Mouse (Mus musculus) liver, embryonic 16.5 days (tissue): Measurements from ENCODE around the gene Grik4. TPM values are rescaled to one million over a fixed set of nuclear protein-coding genes. Genes with fewer than 3 reads are reported as not detected.

Source experiments
- ATAC-seq: fragments of 200-750 bp; cut with Nextera tagmentation; 2 replicates; pipeline ENCODE4 v1.8.0; 2017; ENCODE audit warnings: low read depth, mild to moderate bottlenecking, moderate number of reproducible peaks, moderate library complexity
- H3K27ac ChIP-seq: fragments of 300-500 bp; sonication (generic); 2 replicates; pipeline ENCODE4 v1.5.1; 2014; ENCODE audit warnings: mild to moderate bottlenecking, low read length
- H3K27me3 ChIP-seq: fragments of 300-500 bp; sonication (generic); 2 replicates; pipeline ENCODE4 v1.6.1; 2014; ENCODE audit warnings: low read depth, low read length, mixed read lengths; ENCODE audit not compliant: control insufficient read depth, insufficient read depth
- H3K36me3 ChIP-seq: fragments of 300-500 bp; sonication (generic); 2 replicates; pipeline ENCODE4 v1.6.1; 2014; ENCODE audit warnings: mild to moderate bottlenecking; ENCODE audit not compliant: control insufficient read depth, insufficient read depth
- H3K4me1 ChIP-seq: fragments of 300-500 bp; sonication (generic); 2 replicates; pipeline ENCODE4 v1.6.1; 2014; ENCODE audit warnings: low read depth, low read length, mixed read lengths; ENCODE audit not compliant: control insufficient read depth
- H3K4me2 ChIP-seq: fragments of 300-500 bp; sonication (generic); 2 replicates; pipeline ENCODE4 v1.6.1; 2014; ENCODE audit warnings: low read depth, low read length, mixed read lengths
- H3K4me3 ChIP-seq: fragments of 300-500 bp; sonication (generic); 2 replicates; pipeline ENCODE4 v1.5.1; 2014; ENCODE audit warnings: low read depth, mild to moderate bottlenecking, low read length
- H3K9ac ChIP-seq: fragments of 300-500 bp; sonication (generic); 2 replicates; pipeline ENCODE4 v1.6.1; 2014; ENCODE audit warnings: low read depth, low read length
- H3K9me3 ChIP-seq: fragments of 300-500 bp; sonication (generic); replicated peaks from 2 replicates; pipeline ENCODE4 v1.6.1; 2016; ENCODE audit warnings: low read length; ENCODE audit not compliant: control insufficient read depth
- WGBS: fragments of 180-500 bp; shearing (Covaris S2); extraction: QIAGEN DNeasy Blood & Tissue Kit; methylation state at CpG from one replicate; pipeline ENCODE4 v1.1.7; 2014; ENCODE audit not compliant: insufficient replicate concordance; 5-methylcytosine and 5-hydroxymethylcytosine counted together
- polyA plus RNA-seq: library from polyadenylated mRNA; unstranded; fragments of >200 nt; fragmentation: Nextera tagmentation; extraction: Ambion mirVana; gene quantifications from 2 replicates; pipeline ENCODE4 v1.2.1, GENCODE M21; 2015

Grik4 gene
- polyA plus RNA-seq, 1 experiment from 2014 or later = 0.24 TPM

DNA sequence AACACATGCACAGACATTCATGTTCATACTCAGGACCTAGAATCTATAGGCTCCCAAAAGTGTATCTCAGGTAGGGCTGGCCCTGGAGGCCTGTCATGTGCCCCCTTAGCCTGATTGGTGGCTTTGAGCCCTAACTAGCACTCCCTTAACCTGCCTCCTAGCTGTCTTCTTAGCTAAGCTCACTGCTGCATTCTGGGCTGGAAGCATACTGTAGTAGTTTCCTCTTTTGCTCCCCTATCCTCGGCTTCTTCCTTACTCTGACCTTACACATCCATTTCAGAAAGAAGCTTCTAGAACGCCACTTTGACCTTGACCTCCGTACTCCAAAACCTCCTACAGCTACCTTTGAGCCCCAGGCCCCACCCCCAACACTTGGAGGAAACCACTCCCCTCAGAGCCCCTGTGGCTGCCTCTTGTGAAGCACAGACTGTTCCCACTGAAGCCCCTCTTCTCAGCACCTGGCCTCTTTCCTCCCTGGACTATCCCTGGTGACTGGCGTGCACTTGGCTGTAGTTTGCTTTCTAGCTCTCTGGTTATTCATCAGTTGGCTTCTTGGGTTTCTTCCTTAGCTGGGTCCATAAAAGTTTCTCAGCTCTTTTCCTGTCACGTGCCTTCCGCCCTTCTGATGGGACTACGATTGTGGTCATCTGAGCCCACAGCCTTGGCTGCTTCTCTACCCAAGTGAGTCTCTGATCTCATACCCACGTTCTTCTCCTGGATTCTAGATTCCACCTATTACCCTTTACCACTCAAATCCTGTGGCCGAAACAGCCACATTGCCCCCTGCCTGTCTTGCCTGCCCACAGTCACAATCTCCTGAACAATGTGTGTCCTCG is 84.1 kb downstream of the Grik4 start:
- Histone ChIP-seq H3K27me3 (no peaks in the 10 kb centered on the region), H3K9me3 (no peaks in the 10 kb centered on the region), H3K4me2 (no peak overlapping the region), H3K9ac (no peak overlapping the region), H3K4me3 (no peak overlapping the region), H3K27ac (no peak overlapping the region), H3K4me1 (no peaks in the 10 kb centered on the region; the same call in 1 of the 2 replicates), H3K36me3 (no peaks in the 10 kb centered on the region)
- 39% methylated on average over 10 of the region's 10 CpGs for whole genome bisulfite sequencing
- ATAC-seq = no peak

DNA sequence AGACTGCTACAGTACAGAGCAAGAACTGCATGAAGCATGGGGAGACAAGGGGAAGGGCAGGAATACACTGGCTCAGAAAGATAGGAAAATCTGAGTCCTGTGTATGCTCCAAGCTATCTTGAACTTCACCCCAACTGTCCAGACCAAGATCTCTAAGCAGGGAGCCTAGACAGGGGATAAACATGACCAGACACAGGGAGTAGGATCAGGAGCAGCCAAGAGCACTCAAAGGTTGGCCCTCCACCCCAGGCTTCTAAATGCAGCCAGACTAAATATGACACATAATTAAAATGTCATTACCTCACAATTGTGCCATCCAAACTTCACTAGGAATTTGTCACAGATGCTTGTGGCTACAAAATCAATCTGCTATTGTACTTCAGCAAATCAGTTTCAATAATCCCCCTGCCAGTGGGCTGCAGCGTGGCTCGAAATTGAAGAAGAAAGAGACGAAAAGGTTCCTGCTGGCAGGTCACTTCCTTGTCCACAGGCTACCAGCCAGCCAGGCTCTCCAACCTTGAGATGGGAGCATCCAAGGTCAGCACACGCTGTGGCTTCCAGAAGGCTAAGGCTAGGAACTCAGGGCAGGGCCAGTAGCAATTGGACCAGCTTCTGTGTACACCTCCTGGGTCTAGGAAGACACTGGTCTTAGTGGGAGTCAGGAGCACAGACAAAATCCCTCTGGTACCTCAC is 85.1 kb downstream of the Grik4 start:
- no peak for ATAC-seq

DNA sequence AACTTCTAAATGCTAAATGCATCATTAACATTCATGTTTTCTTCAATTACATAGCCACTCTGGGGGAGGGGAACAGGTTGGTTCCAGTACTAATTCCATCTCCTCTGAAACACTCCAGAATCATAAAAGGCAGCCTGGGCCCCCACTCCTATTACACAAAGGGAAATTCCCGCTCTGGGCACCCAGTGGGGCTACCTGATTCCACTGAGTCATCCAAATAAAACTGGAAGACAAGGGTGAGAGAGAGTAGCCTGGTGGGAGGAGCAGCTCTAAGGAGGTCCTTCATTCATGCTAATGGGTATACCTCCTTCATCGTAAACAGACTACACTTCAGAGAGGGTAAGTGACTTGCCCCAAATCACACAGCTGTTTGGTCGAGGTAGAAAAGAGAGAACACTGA is 85.7 kb downstream of the Grik4 start:
- H3K27me3 ChIP-seq = no peaks in the 10 kb centered on the region
- no peak overlapping the region for H3K27ac ChIP-seq
- no peak overlapping the region for H3K9ac ChIP-seq
- no peak overlapping the region for H3K4me3 ChIP-seq
- no peak overlapping the region for H3K4me2 ChIP-seq
- WGBS = 37% methylated on average over 3 of the region's 3 CpGs
- ATAC-seq = no peak
- no peaks in the 10 kb centered on the region for H3K36me3 ChIP-seq
- no peaks in the 10 kb centered on the region for H3K4me1 ChIP-seq
- H3K9me3 ChIP-seq = no peaks in the 10 kb centered on the region

More for the DNA sequence above, 85.1 kb downstream of the Grik4 start:
- no peaks in the 10 kb centered on the region for H3K27me3 ChIP-seq
- H3K9me3 ChIP-seq = no peaks in the 10 kb centered on the region
- H3K36me3 ChIP-seq = no peaks in the 10 kb centered on the region
- no peak overlapping the region for H3K27ac ChIP-seq
- no peak overlapping the region for H3K4me3 ChIP-seq
- H3K4me2 ChIP-seq = no peak overlapping the region
- WGBS = 48% methylated on average over 4 of the region's 4 CpGs
- no peaks in the 10 kb centered on the region for H3K4me1 ChIP-seq
- H3K9ac ChIP-seq = no peak overlapping the region

DNA sequence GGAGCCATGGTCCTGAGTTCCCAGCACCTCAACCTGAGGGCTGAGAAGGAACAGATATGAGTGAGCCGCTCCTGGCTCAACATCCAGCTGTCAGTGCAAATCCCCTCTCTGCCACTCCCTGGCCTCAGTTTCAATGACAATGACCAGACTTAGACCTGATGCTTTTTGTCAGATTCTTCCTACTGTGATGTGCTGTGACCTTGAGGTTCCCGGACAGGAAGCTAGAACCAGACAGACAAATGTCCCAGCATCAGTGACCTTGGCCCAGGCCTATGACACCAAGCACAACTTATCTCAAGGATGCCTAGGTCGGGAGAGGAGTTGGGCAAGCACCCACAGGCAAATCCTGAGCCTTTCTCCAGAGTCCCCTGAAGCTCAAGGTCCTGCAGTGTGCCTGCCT is 86.5 kb downstream of the Grik4 start:
- no peak overlapping the region for H3K9ac ChIP-seq
- no peak overlapping the region for H3K4me2 ChIP-seq
- no peak for ATAC-seq
- WGBS = 52% methylated on average over 3 of the region's 3 CpGs
- H3K4me3 ChIP-seq = no peak overlapping the region
- no peaks in the 10 kb centered on the region for H3K9me3 ChIP-seq
- H3K36me3 ChIP-seq = no peaks in the 10 kb centered on the region
- no peaks in the 10 kb centered on the region for H3K4me1 ChIP-seq
- no peak overlapping the region for H3K27ac ChIP-seq
- no peaks in the 10 kb centered on the region for H3K27me3 ChIP-seq

DNA sequence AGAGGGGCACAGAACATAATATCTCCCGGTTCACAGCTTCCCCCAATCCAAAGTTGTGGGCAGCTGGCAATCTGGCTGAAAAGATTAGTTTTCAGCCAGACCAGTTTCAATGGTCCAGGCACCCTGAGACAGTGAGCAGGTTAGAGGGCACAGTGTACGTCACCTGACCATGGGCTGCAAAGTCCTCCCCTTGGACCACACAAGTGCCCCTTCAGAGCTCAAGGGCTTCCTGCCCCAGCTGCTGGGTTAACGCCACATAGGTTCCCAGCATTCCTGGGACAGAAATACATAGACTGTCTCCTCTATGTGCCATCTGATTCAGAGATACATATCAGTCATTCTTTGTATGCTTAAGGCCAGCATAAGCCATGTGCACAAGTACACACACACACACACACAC is 91.2 kb downstream of the Grik4 start:
- Histone ChIP-seq H3K4me2 (no peak overlapping the region), H3K27me3 (no peaks in the 10 kb centered on the region), H3K9me3 (no peaks in the 10 kb centered on the region), H3K4me3 (no peak overlapping the region), H3K9ac (no peak overlapping the region), H3K27ac (no peak overlapping the region), H3K36me3 (no peaks in the 10 kb centered on the region), H3K4me1 (no peaks in the 10 kb centered on the region)
- 53% methylated on average over 3 of the region's 3 CpGs for WGBS
- ATAC-seq = no peak

DNA sequence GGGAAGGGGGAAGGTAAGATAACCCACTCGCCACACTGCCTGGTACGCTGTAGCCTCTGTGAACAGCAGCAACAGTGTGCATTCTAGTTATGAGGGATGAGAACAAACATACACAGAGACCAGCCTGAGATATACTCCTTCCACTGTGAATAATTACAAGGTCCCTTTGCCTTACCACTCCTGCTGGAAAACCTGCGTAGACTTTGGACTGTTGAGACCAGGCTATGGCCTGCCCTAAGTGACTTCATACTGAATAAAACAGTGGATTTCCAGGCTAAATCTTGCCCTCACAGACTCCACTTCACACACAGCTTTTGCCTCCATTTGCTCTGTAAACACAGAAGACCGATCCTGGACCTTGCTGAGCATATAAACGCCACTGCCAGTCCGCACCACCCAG is 94.2 kb downstream of the Grik4 start:
- no peaks in the 10 kb centered on the region for H3K9me3 ChIP-seq
- ATAC-seq = no peak
- H3K4me3 ChIP-seq = no peak overlapping the region
- no peaks in the 10 kb centered on the region for H3K36me3 ChIP-seq
- H3K4me2 ChIP-seq = no peak overlapping the region
- no peak overlapping the region for H3K9ac ChIP-seq
- 69% methylated on average over 6 of the region's 6 CpGs for WGBS
- no peaks in the 10 kb centered on the region for H3K27me3 ChIP-seq
- H3K4me1 ChIP-seq = no peaks in the 10 kb centered on the region
- no peak overlapping the region for H3K27ac ChIP-seq

DNA sequence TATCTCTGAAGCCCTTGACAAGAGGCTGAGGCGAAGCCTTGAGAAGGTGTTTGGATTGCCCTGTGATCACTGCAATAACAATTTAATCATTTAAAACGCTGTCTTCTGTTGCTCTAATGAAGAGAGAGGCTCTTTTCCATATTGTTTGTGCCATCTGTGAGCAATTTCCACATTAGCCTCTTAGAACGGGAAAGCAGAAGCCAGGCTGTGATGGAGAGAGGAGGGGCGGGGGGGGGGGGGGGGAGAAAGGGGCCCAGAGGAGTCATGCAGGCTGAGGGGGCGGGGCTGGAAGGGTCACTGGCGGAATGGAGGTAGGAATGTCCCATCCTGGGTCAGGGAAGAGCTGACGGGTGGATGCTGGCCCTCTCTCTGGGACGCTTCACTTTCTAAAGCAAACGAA is 96.2 kb downstream of the Grik4 start:
- no peaks in the 10 kb centered on the region for H3K9me3 ChIP-seq
- H3K27me3 ChIP-seq = no peaks in the 10 kb centered on the region
- no peak overlapping the region for H3K27ac ChIP-seq
- WGBS = 38% methylated on average over 8 of the region's 9 CpGs
- H3K4me3 ChIP-seq = no peak overlapping the region
- H3K36me3 ChIP-seq = no peaks in the 10 kb centered on the region
- no peak for ATAC-seq
- H3K4me2 ChIP-seq = no peak overlapping the region
- no peaks in the 10 kb centered on the region for H3K4me1 ChIP-seq
- no peak overlapping the region for H3K9ac ChIP-seq

DNA sequence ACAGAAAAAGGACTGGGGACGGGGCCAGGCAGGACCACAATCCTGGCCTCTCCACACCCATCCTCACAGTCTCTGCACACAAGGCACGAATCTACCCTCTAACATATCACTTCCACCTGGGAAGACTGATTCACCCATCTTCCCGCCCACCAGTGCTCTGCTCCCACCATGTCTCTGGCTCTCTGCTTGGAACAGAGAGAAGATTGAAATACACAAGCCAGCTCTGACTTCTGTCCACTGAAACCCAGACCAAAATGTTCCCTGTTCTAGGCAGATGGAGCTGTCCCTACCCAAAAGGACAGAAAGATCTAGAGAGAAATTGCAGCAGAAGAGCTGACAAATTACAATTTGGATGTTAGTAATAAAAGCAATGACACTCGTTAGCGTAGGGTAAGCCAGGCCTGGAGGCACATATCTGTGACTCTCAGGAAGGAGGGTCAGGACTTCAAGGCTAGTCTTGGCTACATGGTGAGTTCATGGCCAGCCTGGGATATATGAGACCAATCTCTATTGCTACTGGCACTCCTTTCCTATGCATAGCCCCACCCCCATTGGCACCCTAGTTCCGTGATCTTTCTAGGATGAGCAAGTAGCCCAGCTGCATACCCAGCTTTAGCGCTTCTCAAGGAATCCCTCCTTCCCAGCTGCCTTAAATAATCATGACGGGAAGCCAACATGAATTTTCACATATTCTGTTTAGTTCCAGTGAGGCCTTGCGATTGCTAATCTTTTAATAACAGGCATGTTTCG is 97.4 kb downstream of the Grik4 start:
- no peaks in the 10 kb centered on the region for H3K9me3 ChIP-seq
- 63% methylated on average over 10 of the region's 10 CpGs for WGBS
- no peak overlapping the region for H3K27ac ChIP-seq
- no peak overlapping the region for H3K4me3 ChIP-seq
- H3K4me2 ChIP-seq = no peak overlapping the region
- ATAC-seq = no peak
- no peaks in the 10 kb centered on the region for H3K36me3 ChIP-seq
- no peaks in the 10 kb centered on the region for H3K4me1 ChIP-seq
- H3K9ac ChIP-seq = no peak overlapping the region
- H3K27me3 ChIP-seq = no peaks in the 10 kb centered on the region

DNA sequence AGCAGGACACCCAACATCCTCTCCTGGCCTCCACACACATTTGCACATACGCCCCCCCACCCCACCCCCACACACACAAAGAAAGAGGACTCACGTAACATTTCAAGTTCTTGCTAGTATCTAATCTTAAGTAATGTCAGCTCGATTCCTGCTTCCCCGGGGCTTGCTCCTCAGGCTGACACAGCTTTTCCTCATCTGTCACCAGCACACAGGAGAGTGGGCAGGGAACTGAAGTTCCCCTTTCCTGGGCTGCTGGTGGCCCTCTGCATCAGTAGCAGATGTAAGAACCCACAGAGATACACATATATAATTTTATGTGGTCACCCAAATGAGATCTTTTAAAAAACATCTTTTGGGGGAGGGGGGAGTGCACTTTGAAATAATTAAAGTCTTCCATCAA is 98.2 kb downstream of the Grik4 start:
- ATAC-seq = no peak

More for the DNA sequence above, 98.2 kb downstream of the Grik4 start:
- Histone ChIP-seq H3K9ac (no peak overlapping the region), H3K4me2 (no peak overlapping the region), H3K36me3 (no peaks in the 10 kb centered on the region), H3K27me3 (no peaks in the 10 kb centered on the region), H3K4me1 (no peaks in the 10 kb centered on the region), H3K9me3 (no peaks in the 10 kb centered on the region), H3K4me3 (no peak overlapping the region), H3K27ac (no peak overlapping the region)
- 19% methylated on average over 4 of the region's 4 CpGs for WGBS
